Mouse (Mus musculus): ENCODE measurements around the gene Prm2.
A peak's percentile ranks its signal among the peaks of the same experiment; 100 is the strongest.
"Not testable (repeated sequence)": the region's sequence is repeated elsewhere in the genome, so short reads cannot be mapped to it uniquely, and the experiment has no call there.

Gene Prm2

DNA sequence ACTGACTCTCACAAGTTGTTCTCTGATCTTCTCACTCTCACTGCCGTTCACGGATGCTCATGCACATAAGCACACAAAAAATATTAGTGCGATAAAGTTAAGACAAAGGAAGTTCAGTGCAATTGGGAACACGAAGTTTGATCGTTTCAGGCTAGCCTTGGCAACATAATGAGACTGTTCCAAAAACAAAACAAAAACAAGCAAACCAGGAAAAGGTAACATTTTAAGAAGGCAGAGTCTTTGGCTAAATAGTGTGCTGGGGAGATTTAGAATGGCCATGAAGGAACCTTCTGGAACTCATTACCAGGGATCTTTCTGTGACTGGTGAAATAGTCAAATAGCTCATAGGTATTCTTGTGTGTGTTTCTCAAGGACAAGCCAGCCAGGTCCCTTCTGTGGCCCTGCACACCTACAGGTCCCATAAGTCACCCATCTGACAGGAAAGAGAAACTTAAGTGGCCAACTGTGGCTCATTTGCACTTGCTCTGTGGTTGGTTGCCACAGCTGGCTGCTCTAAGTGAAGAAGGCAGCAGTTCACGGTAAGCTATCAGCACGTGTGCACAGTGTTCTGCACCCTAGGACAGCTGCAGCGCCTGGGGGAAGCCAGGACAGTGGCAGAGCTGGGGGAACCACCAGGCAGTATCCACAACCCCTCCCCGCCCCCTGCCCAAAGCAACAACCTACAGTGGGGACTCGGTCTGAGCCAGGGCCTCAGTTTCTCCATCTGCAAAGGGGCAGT lies 10.0 kb upstream of the Prm2 start, which contains the start of gene Prm1:
TSS of gene Prm1 (minus strand) at position 51 of the 739 bp plus-strand sequence.
- DNase-seq, result no peak

- not testable (repeated sequence) for DNase-seq
Measured at GRCm38 (mm10) chr16:10802420-10802819, 6.5 kb upstream of the Prm2 start.

DNA sequence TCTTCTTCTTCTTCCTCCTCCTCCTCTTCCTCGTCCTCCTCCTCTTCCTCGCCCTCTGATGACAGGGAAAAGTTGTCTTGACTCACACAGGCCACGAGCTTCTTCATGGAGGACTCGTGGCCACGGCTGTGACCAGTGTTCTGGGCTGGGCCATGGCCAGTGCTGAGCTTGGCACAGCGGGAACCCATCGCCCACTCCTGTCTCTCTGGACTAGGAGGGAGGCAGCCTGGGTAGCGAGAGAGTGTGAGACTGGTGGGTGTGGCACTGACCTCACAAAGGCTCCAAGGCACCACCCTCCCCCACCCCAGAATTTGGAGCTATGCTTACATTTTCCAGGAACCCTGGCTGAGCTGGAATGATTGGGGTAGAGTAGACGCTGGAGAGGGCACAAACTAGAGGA lies 5.2 kb downstream of the Prm2 start, which contains the start of gene Prm3:
TSS of gene Prm3 (minus strand) at position 213 of the 400 bp plus-strand sequence.
- DNase-seq, result no peak

DNA sequence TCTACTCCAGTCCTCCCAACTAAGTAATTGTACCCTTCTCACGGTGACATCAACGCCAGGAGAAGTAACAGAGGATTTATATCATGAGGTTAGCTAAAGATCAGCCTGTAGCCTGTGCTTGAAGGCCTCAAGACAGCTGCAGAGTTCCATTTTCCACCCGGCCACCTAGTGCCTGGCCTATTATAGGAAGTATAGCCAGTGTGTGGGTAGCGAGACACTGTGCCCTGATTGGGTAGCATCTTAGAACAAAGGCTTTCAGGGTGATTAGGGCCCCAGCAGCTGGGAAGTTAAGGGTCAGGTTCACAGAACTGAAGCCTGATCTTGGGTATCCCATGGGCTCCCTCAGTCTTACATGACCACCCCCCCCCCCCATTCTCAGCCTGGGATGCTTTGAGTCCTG lies 7.1 kb downstream of the Prm2 start:
- DNase-seq, result no peak

GRCm38 (mm10) chr16:10788271-10788670 lies 7.7 kb downstream of the Prm2 start, which contains the start of gene Tnp2:
Gene Tnp2 (minus strand): TSS chr16:10788660.
- peak; percentile 30 for DNase-seq

- no peak for DNase-seq
Measured at GRCm38 (mm10) chr16:10787548-10788058, 8.3 kb downstream of the Prm2 start.

DNA sequence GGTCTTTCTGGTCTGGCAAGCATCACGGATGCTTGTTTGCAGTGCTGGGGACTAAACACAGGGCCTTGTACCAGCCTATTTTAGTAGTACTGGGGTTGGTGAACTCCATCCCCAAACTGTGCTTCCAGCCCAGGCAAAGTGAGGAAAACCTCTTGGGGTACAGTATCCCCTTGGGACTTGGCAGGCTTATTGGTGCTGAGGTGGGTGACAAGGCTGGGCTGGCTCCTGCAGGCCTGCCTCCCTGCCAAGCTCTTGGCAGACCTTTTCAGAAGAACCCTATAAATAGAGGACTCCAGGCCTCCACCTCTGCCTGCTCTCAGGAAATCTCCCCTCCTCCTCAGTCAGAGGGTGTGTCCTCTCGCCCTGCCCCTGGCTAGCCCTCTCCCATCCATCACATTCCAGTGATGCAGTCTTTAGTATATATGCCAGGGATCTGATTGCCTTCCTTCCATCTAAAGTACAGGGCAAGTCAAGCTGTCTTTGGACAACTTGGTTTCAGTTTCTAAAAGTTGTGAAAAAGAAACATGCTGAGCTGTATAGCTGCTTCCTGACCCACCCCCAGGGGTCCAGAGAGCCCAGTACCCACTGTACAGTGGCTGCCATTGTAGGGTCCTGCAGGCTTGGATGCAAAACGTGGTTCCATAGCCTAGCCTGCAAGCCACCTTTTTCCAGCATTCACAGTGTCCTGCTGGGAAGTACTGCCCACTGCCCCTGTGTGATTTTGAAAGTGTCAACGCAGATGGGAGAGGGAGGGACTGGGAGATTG lies 9.0 kb downstream of the Prm2 start:
- DNase-seq, result peak; percentile 41

DNA sequence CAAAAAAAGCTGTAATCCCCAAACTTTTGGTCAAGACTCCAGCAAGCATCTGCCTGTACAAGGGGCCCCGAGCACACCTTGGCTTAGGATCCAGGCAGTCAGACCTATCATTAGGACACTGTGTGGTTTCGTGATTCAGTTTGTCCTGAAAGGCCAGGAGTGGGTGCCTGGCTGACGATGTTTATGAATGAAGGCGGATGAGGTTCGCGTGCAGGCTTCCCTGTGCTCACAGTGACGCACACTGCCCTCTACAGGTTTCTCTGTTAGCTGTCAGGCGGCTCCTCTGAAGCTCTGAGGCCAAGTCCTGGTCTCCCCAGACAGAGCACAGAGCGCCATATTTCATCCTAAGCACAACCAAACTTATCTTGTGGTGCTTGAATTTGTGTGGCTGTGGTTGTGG lies 9.6 kb downstream of the Prm2 start:
- DNase-seq, result peak; percentile 83

DNA sequence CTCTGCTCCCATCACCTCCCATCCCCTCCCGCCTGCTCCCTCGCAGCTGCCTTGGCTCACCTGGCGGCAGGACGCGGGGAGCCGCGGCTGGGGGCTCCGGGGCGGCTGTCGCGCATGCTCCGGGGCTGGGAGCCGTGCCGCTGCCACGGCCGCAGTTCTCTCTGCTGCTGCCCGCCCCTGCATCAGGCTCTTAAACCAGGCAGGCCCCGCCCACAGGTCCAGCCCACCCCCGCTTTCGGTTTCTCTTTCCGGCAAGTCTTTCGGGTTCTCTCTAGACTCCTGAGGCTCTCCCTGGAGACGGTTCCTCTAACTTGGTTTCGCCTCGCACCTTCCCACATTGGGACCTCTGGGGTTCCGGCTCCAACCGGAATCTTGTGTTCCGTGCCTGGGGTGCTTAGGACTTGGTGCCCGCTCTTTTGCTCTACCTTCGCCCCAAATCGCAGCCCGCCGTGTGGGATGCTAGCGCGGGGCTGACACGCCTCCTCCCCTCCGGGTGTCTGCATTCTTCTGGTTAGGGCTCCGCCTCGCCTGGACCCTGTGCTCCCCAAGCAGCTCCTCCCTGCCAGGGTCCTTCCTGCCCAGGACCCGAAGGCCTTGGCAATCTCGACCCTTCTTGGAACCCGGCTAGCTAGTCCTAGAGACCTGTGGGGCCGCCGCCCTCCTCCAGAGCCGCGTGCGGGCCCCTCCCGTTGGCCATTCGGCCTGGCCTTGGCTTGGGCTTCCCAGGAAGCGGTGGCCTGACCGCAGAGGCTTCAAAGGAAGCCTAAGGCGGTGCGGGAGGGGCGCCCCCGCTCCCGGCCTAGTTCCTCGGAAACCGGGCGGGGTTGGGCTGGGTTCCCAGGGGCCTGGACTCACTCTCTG lies 10.3 kb downstream of the Prm2 start, which contains the start of gene Socs1:
TSS of gene Socs1 (minus strand) at position 166 of the 861 bp plus-strand sequence.
- peak; percentile 71 for DNase-seq

DNA sequence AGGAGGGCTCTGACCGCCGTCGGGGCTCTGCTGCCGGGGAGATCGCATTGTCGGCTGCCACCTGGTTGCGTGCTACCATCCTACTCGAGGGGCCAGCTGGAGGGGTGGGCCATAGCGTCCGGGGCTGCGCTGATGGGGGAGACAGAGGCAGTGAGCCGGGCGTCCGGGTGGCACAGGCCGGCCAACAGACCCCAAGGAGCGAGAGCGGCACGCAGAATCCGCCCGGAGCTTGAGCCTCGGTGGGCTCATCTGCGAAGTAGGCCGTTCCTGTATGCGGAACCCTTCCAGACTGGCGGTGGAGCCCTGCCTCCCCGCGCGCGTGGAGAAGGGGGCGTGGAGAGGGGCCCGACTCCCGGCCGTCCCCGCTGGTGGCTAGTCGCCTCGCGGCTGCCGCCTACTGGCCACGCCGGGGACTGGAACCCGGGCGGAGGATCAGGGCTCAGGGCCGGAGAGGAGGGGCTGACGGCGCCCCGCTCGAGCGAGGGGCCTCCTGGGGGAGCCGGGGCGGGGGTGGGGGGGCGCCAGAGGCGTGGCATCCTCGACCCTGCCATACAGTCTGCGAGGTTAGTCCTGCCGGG lies 11.1 kb downstream of the Prm2 start:
- peak; percentile 80 for DNase-seq

- peak; percentile 49 for DNase-seq
Measured at GRCm38 (mm10) chr16:10783883-10784792, 11.8 kb downstream of the Prm2 start.

DNA sequence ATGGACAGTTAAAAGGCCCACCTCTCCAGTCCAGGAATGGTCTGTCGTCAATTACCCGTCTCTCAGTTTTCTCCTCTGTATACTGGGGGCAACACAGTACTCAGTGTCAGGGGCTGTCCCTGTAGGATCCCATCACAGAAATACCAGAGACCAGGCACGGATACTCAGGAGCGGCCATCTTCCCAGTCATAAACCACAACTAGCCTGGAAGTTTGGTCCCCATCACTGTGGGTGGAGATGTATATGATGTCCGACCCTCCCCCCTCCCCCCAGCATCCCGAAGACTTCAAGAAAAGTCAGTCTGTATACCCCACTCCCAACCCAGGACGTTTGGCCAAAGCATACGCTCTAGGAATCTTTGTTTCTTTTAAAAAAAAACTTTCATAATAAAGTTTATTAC lies 12.5 kb downstream of the Prm2 start:
- DNase-seq, result no peak

DNA sequence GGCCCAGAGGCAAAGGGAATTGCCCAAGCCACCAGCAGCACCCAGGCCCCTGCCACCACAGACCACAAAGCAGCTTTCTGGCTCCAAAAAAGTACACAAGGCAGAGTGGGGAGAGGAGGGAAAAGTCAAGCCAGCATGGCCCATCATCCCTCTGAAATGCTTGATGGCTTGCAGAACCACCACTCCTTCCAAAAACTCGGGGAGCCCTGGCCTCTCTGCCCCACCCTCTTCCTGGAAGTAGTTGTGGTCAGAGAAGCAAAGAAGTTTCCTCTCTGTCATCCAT lies 12.8 kb downstream of the Prm2 start:
- no peak for DNase-seq

- DNase-seq, result no peak
Measured at GRCm38 (mm10) chr16:10782377-10783151, 13.4 kb downstream of the Prm2 start.

DNA sequence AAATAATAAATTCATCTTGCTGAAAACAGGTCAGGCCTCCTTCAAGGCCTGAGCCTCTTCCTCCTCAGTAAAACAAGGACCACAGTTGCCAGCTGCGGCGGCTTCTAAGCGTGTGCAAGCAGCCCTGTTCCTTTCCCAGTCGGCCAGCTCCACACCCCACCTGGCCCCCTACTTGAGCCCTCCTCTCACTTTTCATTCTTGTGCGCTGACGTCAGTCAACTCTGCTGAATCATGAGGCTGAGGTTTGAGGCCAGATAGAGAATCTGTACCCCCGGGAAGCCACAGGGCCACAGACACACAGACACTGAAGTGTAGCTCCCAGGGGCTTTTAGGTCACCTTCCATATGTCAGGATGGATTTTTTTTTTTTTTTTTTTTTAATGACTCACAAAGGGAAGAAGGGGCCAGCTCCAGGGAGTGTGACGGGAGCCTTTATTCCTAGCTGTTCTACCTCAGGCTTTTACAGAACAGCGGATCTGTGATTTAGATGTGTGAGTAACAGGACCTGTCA lies 14.0 kb downstream of the Prm2 start:
- no peak for DNase-seq

DNA sequence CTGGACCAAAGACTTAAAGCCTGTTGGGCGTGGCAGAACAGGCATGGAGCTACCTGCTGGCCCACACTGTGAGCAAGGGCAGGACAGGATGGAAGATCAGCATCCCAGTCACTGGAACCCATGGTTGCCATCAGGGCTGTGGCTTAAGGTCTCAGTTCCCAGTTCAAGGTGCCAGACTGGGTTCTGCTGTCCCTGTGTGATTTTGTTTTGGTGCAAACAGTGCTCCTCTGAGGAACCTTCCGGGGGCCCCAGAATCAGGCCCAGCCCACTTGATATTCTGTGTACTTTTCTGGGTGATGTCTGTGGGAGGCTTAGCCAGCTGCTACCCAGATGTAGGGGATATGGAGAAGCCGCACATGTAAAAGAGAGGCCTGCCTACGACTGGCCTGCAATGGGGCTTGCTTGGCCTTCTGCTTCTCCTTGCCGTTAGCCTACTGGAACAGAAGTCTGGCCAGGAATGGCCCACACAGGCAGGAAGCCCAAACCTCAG lies 15.3 kb downstream of the Prm2 start:
- no peak for DNase-seq

- no peak for DNase-seq
Measured at GRCm38 (mm10) chr16:10777579-10778160, 18.3 kb downstream of the Prm2 start.

DNA sequence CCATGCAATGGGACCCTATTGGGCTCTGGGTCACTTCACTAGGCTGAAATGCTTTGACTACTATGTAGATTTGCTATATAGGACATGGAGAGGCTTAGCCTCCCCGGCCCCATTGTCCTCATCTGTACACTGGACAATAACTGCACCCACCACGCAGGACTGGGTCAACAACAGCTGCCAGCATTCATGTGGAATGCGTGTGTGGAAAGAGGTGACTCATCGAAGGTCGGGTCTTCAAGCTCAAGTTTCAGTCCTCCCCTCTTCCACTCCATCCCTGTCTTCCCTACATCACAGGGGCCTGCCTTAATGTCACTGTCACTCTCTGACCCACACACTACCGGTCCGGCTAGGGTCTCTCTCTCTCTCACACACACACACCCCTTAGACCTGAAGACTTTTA lies 19.6 kb downstream of the Prm2 start:
- DNase-seq, result no peak

DNA sequence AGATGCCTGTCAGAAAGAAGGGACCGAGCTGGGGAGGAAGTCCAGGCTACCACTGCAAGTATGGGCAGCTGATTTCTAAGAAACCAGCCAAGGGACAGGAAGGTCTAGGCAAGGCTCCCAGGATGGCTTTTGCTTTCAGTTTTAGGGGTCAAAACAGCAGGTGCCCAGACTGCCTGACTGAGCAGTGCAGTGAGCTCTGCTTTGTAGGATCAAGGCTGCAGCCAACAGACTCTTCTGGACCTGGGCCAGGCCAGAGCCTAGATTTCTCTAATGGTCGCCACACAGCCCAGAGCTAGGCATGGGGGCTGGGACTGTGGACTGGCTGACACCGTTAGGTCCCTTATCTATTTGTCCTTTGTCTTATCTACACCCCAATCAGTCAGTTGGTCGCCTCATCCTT lies 21.2 kb downstream of the Prm2 start:
- no peak for DNase-seq

DNA sequence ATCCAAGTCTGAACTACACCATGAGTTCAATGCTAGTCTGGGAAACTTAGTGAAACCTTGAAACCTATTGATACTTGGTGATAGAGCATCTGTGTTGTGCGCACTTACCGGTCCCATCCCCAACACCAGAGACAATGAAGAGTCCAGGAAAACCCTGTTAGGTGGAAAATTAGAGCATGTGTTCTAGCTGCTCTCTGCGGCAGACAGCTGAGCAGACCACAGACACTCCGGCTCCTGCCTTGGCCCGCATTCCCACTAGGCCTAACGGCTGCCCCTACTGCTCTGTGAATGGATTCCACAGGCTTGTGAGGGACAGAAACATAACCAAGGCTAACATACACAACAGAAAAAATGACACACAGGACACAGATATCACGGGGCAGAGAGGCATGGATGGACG lies 22.4 kb downstream of the Prm2 start:
- no peak for DNase-seq

Measured in cerebellum, adult 11-12 months (tissue).